Mouse (Mus musculus) spleen, adult 2 months (tissue): ENCODE measurements at regions not wholly inside any gene's neighbourhood (a gene's known extent, or its start where the extent isn't known, plus 50 kb on each side); places are given as distances from the start of the nearest gene placed in this dataset.

Experiments
- CTCF ChIP-seq: fragments of 200-500 bp; IDR thresholded peaks from 2 replicates; pipeline ENCODE4 v1.5.1; 2011; ENCODE audit warnings: mild to moderate bottlenecking, inconsistent platforms; ENCODE audit not compliant: insufficient read depth, insufficient read length, insufficient replicate concordance; ENCODE audit errors: extremely low read depth
- POLR2A ChIP-seq: fragments of 200-500 bp; IDR thresholded peaks from 2 replicates; pipeline ENCODE4 v1.6.1; 2011; ENCODE audit warnings: low read depth, low read length, inconsistent platforms

GRCm38 (mm10) chr10:14211481-14211880 lies 245.6 kb downstream of the Hivep2 start:
- no peak for TF ChIP-seq CTCF
- TF ChIP-seq POLR2A: no peak
